Mouse (Mus musculus) C2C12 (cell line): ENCODE measurements around the gene Tm7sf2.

Experiments
- CTCF ChIP-seq: IDR thresholded peaks from one replicate; pipeline ENCODE4 v1.5.1; 2011; ENCODE audit not compliant: control insufficient read depth, insufficient read depth, insufficient read length
- MYOD1 ChIP-seq: IDR thresholded peaks from one replicate; pipeline ENCODE4 v1.6.1; 2011; ENCODE audit warnings: low read depth; ENCODE audit not compliant: control insufficient read depth, insufficient read length
- MYOG ChIP-seq: IDR thresholded peaks from one replicate; pipeline ENCODE4 v1.6.1; 2011; ENCODE audit not compliant: control insufficient read depth, insufficient read length; ENCODE audit errors: extremely low read depth
- USF1 ChIP-seq: IDR thresholded peaks from one replicate; pipeline ENCODE4 v1.6.1; 2011; ENCODE audit warnings: low read depth, mild to moderate bottlenecking, control low read depth, moderate library complexity

DNA sequence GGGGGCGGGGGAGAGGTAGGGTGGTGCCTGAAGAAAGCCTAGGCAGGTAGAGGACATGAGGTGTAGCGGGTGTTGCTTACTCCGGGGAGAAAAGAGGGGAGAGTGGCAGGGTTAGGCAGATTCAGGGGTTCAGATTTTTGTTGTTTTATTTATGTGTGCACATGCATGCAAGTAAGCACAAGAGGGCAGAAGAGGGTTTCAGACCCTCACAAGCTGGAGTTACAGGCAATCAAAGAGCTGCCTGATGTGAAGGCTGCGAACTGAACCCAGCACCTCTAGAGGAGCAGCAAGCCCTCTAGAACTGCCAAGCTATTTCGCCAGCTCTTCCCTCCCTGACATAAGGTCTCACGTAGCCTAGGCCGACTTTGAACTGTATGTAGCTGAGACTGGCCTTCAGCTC, 51.6 kb downstream of the Tm7sf2 start:
- TF ChIP-seq USF1 (no peak), CTCF (no peak), MYOD1 (no peak), MYOG (no peak)
